Mouse (Mus musculus) thymus, postnatal 4 days (tissue): ENCODE measurements at regions not wholly inside any gene's neighbourhood (a gene's known extent, or its start where the extent isn't known, plus 50 kb on each side); places are given as distances from the start of the nearest gene placed in this dataset.

Experiments used
- DNase-seq: peaks from one replicate; pipeline ENCODE4 v3.0.0; 2021

GRCm38 (mm10) chr1:143080441-143080840 is 560.0 kb upstream of the B3galt2 start:
- DNase-seq = no peak

- DNase-seq = no peak
These were observed 543.6 kb upstream of the B3galt2 start for GRCm38 (mm10) chr1:143096904-143097303.

- no peak for DNase-seq
These were observed 542.2 kb upstream of the B3galt2 start for GRCm38 (mm10) chr1:143098307-143098706.

- DNase-seq = no peak
These were observed 518.3 kb upstream of the B3galt2 start for GRCm38 (mm10) chr1:143122185-143122584.

GRCm38 (mm10) chr1:143130257-143130656 is 510.2 kb upstream of the B3galt2 start:
- DNase-seq = no peak

GRCm38 (mm10) chr1:143132806-143133205 is 507.7 kb upstream of the B3galt2 start:
- DNase-seq = no peak

- DNase-seq = no peak
These were observed 495.1 kb upstream of the B3galt2 start for GRCm38 (mm10) chr1:143145111-143145984.

- DNase-seq = no peak
These were observed 469.2 kb upstream of the B3galt2 start for GRCm38 (mm10) chr1:143171286-143171685.

GRCm38 (mm10) chr1:143173836-143174235 is 466.6 kb upstream of the B3galt2 start:
- DNase-seq = no peak

- no peak for DNase-seq
These were observed 448.2 kb upstream of the B3galt2 start for GRCm38 (mm10) chr1:143192167-143192793.

GRCm38 (mm10) chr1:143200213-143200889 is 440.1 kb upstream of the B3galt2 start:
- DNase-seq = no peak

- no peak for DNase-seq
These were observed 439.5 kb upstream of the B3galt2 start for GRCm38 (mm10) chr1:143200971-143201370.

GRCm38 (mm10) chr1:143202182-143202581 is 438.3 kb upstream of the B3galt2 start:
- peak; percentile 15 for DNase-seq

- no peak for DNase-seq
These were observed 436.4 kb upstream of the B3galt2 start for GRCm38 (mm10) chr1:143204070-143204469.

- DNase-seq = no peak
These were observed 433.5 kb upstream of the B3galt2 start for GRCm38 (mm10) chr1:143206995-143207394.

GRCm38 (mm10) chr1:143207399-143208065 is 432.9 kb upstream of the B3galt2 start:
- DNase-seq = no peak

GRCm38 (mm10) chr1:143217401-143217800 is 423.1 kb upstream of the B3galt2 start:
- no peak for DNase-seq

GRCm38 (mm10) chr1:143231969-143232368 is 408.5 kb upstream of the B3galt2 start:
- DNase-seq = no peak

- no peak for DNase-seq
These were observed 381.8 kb upstream of the B3galt2 start for GRCm38 (mm10) chr1:143258470-143259215.

GRCm38 (mm10) chr1:143263263-143264038 is 377.0 kb upstream of the B3galt2 start:
- no peak for DNase-seq

GRCm38 (mm10) chr1:143265216-143265615 is 375.2 kb upstream of the B3galt2 start:
- no peak for DNase-seq
